In the genomic region with DNA sequence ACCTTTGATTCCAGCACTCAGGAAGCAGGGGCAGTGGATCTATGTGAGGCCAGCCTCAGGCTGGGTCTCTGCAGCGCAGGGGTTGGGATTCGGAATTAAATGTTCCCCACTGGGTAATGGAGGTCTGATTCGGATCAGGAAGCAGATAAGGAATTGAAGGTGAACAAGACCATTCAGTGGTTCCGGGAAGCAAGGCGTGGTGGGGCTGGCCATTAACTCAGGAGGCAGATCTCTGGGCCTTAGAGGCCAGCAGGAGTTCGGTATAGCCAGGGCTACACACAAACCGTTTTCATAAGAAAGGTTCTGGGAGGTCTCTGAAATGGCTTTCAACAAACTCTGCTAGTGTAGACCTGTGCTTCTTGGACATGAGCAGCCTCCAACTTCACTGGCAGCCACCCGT, we compare ENCODE assay signal across 10 mouse cellular contexts. TPM values are rescaled to one million over a fixed set of nuclear protein-coding genes. Genes with fewer than 3 reads are reported as not detected.
A peak's percentile ranks its signal among the peaks of the same experiment; 100 is the strongest.
DNase-seq lines count a peak whose midpoint lies in the region; ATAC-seq and TF ChIP-seq lines count a peak whose summit lies in the region.
"Had no signal": no experiment of that assay in that cellular context is flagged by ENCODE, and none has a peak within 500 bp of the region (broad histone marks: within the 10 kb centered on the region; RNA-seq: fewer than 3 reads in every experiment).

No protein-coding gene starts in this region.

- no peaks in the 10 kb centered on the region for H3K9me3 ChIP-seq in embryonic facial prominence, embryonic 10.5 days
- H3K9me3 ChIP-seq in hindbrain, embryonic 15.5 days: no peaks in the 10 kb centered on the region
- no peaks in the 10 kb centered on the region for H3K9me3 ChIP-seq in midbrain, embryonic 16.5 days (replicated peaks; ENCODE audit: control insufficient read depth, low read length, poor library complexity, severe bottlenecking)

- H3K4me3 ChIP-seq in layer of hippocampus, adult 2 months: peak overlapping the region; percentile 74
- peak overlapping the region; percentile 99 for H3K4me3 ChIP-seq in embryonic facial prominence, embryonic 10.5 days
- peak overlapping the region; percentile 45 for H3K4me3 ChIP-seq in hindbrain, embryonic 15.5 days
- H3K4me3 ChIP-seq in midbrain, embryonic 16.5 days (ENCODE audit: low read depth, low read length): peak overlapping the region; percentile 83

- H3K36me3 ChIP-seq in embryonic facial prominence, embryonic 10.5 days (replicated peaks): peaks cover 39% of the 10 kb centered on the region
- no peaks in the 10 kb centered on the region for H3K36me3 ChIP-seq in hindbrain, embryonic 15.5 days
- no peaks in the 10 kb centered on the region for H3K36me3 ChIP-seq in midbrain, embryonic 16.5 days (ENCODE audit: control insufficient read depth, insufficient read depth, low read length)

- peaks cover 59% of the 10 kb centered on the region for H3K4me1 ChIP-seq in embryonic facial prominence, embryonic 10.5 days
- H3K4me1 ChIP-seq in hindbrain, embryonic 15.5 days (replicated peaks): peaks cover 60% of the 10 kb centered on the region
- H3K4me1 ChIP-seq in midbrain, embryonic 16.5 days (ENCODE audit: control insufficient read depth, insufficient read depth, low read length): peaks cover 46% of the 10 kb centered on the region

- peak overlapping the region; percentile 97 for H3K27ac ChIP-seq in layer of hippocampus, adult 2 months
- peak overlapping the region; percentile 100 for H3K27ac ChIP-seq in embryonic facial prominence, embryonic 10.5 days (replicated peaks)
- H3K27ac ChIP-seq in hindbrain, embryonic 15.5 days (replicated peaks): peak overlapping the region; percentile 98
- H3K27ac ChIP-seq in midbrain, embryonic 16.5 days (ENCODE audit: low read length): peak overlapping the region; percentile 96

- DNase-seq in layer of hippocampus, adult 2 months (ENCODE audit: low spot score in 2 of 2): no peak
- no peak for DNase-seq in layer of hippocampus, postnatal 36 days
- DNase-seq in embryonic facial prominence, embryonic 10.5 days (ENCODE audit: low spot score): peak; percentile 32
- no peak for DNase-seq in layer of hippocampus, adult 9-10 months (ENCODE audit: low spot score)
- DNase-seq in cerebellum, adult 18-20 months: no peak
- no peak for DNase-seq in layer of hippocampus, adult 11-12 months (ENCODE audit: low spot score)

- no peak for ATAC-seq in hindbrain, embryonic 15.5 days (ENCODE audit: low FRiP score, low read depth)
- ATAC-seq in midbrain, embryonic 16.5 days: no peak

- H3K27me3 ChIP-seq in embryonic facial prominence, embryonic 10.5 days (replicated peaks; ENCODE audit: low read depth, poor library complexity, severe bottlenecking): no peaks in the 10 kb centered on the region
- no peaks in the 10 kb centered on the region for H3K27me3 ChIP-seq in hindbrain, embryonic 15.5 days
- H3K27me3 ChIP-seq in midbrain, embryonic 16.5 days (ENCODE audit: control insufficient read depth, insufficient read depth, low read depth, low read length): no peaks in the 10 kb centered on the region

- H3K9ac ChIP-seq in hindbrain, embryonic 15.5 days: peak overlapping the region; percentile 60
- H3K9ac ChIP-seq in midbrain, embryonic 16.5 days (ENCODE audit: low read depth, low read length): peak overlapping the region; percentile 86

- WGBS in embryonic facial prominence, embryonic 10.5 days: 32% methylated on average over 8 of the region's 8 CpGs
- WGBS in hindbrain, embryonic 15.5 days: 20% methylated on average over 8 of the region's 8 CpGs
- whole genome bisulfite sequencing in midbrain, embryonic 16.5 days: 12% methylated on average over 8 of the region's 8 CpGs

- no peak for TF ChIP-seq CTCF in layer of hippocampus, adult 2 months (conservative IDR thresholded peaks at IDR 0.05)

- peak overlapping the region; percentile 71 for H3K4me2 ChIP-seq in hindbrain, embryonic 15.5 days
- peak overlapping the region; percentile 91 for H3K4me2 ChIP-seq in midbrain, embryonic 16.5 days (ENCODE audit: low read length)

RNA-seq across cellular contexts. Expression of gene Ptbp1, which starts 1.4 kb away (rescaled TPM):
- total RNA-seq in layer of hippocampus, adult 2 months (2021): 10 to 100 TPM; 56.9 to 58.7 TPM
- 10 to 100 TPM; 43.1 to 52.6 TPM for total RNA-seq in layer of hippocampus, postnatal 36 days (2021)
- polyA plus RNA-seq in embryonic facial prominence, embryonic 10.5 days (2016; fragmentation: Nextera tagmentation; extraction: Ambion mirVana): 406 and 416 TPM in 2 replicates
- 74.8 and 77.1 TPM in 2 replicates for polyA plus RNA-seq in hindbrain, embryonic 15.5 days (2015; fragmentation: Nextera tagmentation; extraction: Ambion mirVana)
- polyA plus RNA-seq in midbrain, embryonic 16.5 days (2015; fragmentation: Nextera tagmentation; extraction: Ambion mirVana): 58.8 and 65.1 TPM in 2 replicates

RNA-seq across cellular contexts. Expression of gene Prtn3, which starts 21.4 kb away (rescaled TPM):
- total RNA-seq in layer of hippocampus, adult 2 months (2021): 1 to 10 TPM; 1.5 to 2.6 TPM
- 1 to 10 TPM in 1 of 2 experiments, not detected in 1; 1.0 TPM for total RNA-seq in layer of hippocampus, postnatal 36 days (2021)
- polyA plus RNA-seq in embryonic facial prominence, embryonic 10.5 days (2016; fragmentation: Nextera tagmentation; extraction: Ambion mirVana): 9.3 and 12.3 TPM in 2 replicates
- 11.0 and 11.3 TPM in 2 replicates for polyA plus RNA-seq in hindbrain, embryonic 15.5 days (2015; fragmentation: Nextera tagmentation; extraction: Ambion mirVana)
- polyA plus RNA-seq in midbrain, embryonic 16.5 days (2015; fragmentation: Nextera tagmentation; extraction: Ambion mirVana): 12.5 and 12.7 TPM in 2 replicates

RNA-seq across cellular contexts. Expression of gene Plppr3, which starts 21.6 kb away (rescaled TPM):
- 10 to 100 TPM; 33.7 to 37.1 TPM for total RNA-seq in layer of hippocampus, adult 2 months (2021)
- 10 to 100 TPM; 28.4 to 28.7 TPM for total RNA-seq in layer of hippocampus, postnatal 36 days (2021)
- polyA plus RNA-seq in embryonic facial prominence, embryonic 10.5 days (2016; fragmentation: Nextera tagmentation; extraction: Ambion mirVana): 123 and 139 TPM in 2 replicates
- 383 and 417 TPM in 2 replicates for polyA plus RNA-seq in hindbrain, embryonic 15.5 days (2015; fragmentation: Nextera tagmentation; extraction: Ambion mirVana)
- 471 and 472 TPM in 2 replicates for polyA plus RNA-seq in midbrain, embryonic 16.5 days (2015; fragmentation: Nextera tagmentation; extraction: Ambion mirVana)

RNA-seq across cellular contexts. Expression of gene Misp, which starts 32.0 kb away (rescaled TPM):
- total RNA-seq in layer of hippocampus, adult 2 months (2021): 1 to 10 TPM in 1 of 2 experiments, under 1 TPM in 1; 0.54 to 1.1 TPM
- total RNA-seq in layer of hippocampus, postnatal 36 days (2021): 1 to 10 TPM in 1 of 2 experiments, under 1 TPM in 1; 0.82 to 1.4 TPM
- 1.7 and 2.2 TPM in 2 replicates for polyA plus RNA-seq in embryonic facial prominence, embryonic 10.5 days (2016; fragmentation: Nextera tagmentation; extraction: Ambion mirVana)
- polyA plus RNA-seq in hindbrain, embryonic 15.5 days (2015; fragmentation: Nextera tagmentation; extraction: Ambion mirVana): 0.49 and 0.92 TPM in 2 replicates
- 0.34 and 0.73 TPM in 2 replicates for polyA plus RNA-seq in midbrain, embryonic 16.5 days (2015; fragmentation: Nextera tagmentation; extraction: Ambion mirVana)

RNA-seq across cellular contexts. Expression of gene Elane, which starts 33.2 kb away (rescaled TPM):
- not detected for total RNA-seq in layer of hippocampus, adult 2 months (2021)
- not detected for total RNA-seq in layer of hippocampus, postnatal 36 days (2021)
- polyA plus RNA-seq in embryonic facial prominence, embryonic 10.5 days (2016; fragmentation: Nextera tagmentation; extraction: Ambion mirVana): 0.20 TPM in 1 of 2 replicates, not detected in the other
- polyA plus RNA-seq in hindbrain, embryonic 15.5 days (2015; fragmentation: Nextera tagmentation; extraction: Ambion mirVana): 0.16 TPM in 1 of 2 replicates, not detected in the other
- polyA plus RNA-seq in midbrain, embryonic 16.5 days (2015; fragmentation: Nextera tagmentation; extraction: Ambion mirVana): not detected in 2 replicates
- total RNA-seq: adrenal gland, adult 18-20 months; left cerebral cortex, postnatal 36 days had no signal

Comparison
In these comparisons a context has a peak if more than half of its experiments do, and no peak if none do; other contexts are left out.
1. H3K4me3 ChIP-seq: peak in every context shown above with its lines; median percentile 99 in embryonic facial prominence, embryonic 10.5 days; 83 in midbrain, embryonic 16.5 days; 74 in layer of hippocampus, adult 2 months; 45 in hindbrain, embryonic 15.5 days.